Mouse (Mus musculus): ENCODE measurements around the gene Asb10.

GRCm38 (mm10) chr5:24540387-24541143 lies at the start of gene Asb10:
- no peak for TF ChIP-seq POLR2A (IDR thresholded peaks at IDR 0.05; ENCODE audit: control insufficient read depth, low read depth, low read length)
- no peak for TF ChIP-seq CTCF (IDR thresholded peaks at IDR 0.05; ENCODE audit: control insufficient read depth, insufficient read depth, insufficient replicate concordance, low read depth, low read length)

Measured in testis, adult 2 months (tissue).